Mouse (Mus musculus): Measurements from ENCODE around the gene St6galnac4. TPM values are rescaled to one million over a fixed set of nuclear protein-coding genes. Genes with fewer than 3 reads are reported as not detected.

Gene St6galnac4
- total RNA-seq (2023), result 15.6 TPM

DNA sequence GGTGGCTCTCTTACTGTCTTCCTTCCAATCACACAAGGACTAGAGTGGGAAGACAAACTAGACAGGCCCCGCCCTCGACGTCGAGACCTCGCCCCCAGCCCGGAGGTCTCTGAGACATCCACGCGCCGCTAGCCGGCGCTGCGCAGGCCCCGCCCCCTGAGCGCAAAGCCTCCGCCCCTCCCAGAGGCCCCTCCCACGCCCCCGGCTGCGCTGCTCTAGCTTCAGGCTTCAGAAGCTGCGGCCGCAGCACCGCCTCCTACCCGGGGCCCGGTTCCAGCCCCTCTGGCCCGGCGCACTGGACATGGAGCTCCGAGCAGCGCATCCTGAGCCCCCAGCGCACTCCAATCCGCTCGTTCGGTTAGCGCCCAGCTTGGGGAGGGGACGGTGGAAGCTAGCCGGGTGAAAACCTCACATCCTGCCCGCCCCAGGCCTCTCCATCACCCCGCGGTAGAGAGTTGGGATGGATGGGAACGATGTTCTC is at the start of gene St6galnac4:
Gene St6galnac4 (plus strand): TSS at position 225 of the 481 bp plus-strand sequence.

GRCm38 (mm10) chr2:32570698-32571494 is 16.0 kb upstream of the St6galnac4 start, which contains the start of gene Dpm2:
Gene Dpm2, plus strand, starts transcription at chr2:32570858.

GRCm38 (mm10) chr2:32574497-32574896 is 12.4 kb upstream of the St6galnac4 start, which contains the start of gene Pip5kl1:
Gene Pip5kl1, plus strand, starts transcription at chr2:32574797.

GRCm38 (mm10) chr2:32575586-32576160 is 11.2 kb upstream of the St6galnac4 start, which contains the start of gene 9430097D07Rik:
Gene 9430097D07Rik, minus strand, starts transcription at chr2:32575684.

DNA sequence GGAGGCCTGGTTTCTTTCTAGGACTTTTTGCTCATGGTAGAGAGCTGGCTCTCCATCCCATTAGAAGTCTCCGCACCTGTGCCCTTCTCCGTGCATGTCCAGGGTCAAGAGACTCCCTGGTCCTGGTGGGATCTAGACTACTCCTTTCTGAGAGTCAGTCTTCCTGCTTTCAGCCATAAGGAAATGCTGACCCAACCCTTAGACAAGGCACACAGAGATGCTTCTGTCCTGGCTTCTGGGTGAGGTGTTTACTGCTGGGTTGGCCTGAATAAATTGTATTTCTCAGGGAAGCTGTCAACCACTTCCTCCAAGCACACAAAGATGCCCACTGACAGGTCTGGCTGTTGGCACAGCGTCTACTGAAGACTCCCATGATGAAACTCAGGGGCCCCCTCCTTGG is 12.5 kb downstream of the St6galnac4 start, which contains the start of gene St6galnac6:
Gene St6galnac6 (plus strand): TSS at position 301 of the 400 bp plus-strand sequence.

DNA sequence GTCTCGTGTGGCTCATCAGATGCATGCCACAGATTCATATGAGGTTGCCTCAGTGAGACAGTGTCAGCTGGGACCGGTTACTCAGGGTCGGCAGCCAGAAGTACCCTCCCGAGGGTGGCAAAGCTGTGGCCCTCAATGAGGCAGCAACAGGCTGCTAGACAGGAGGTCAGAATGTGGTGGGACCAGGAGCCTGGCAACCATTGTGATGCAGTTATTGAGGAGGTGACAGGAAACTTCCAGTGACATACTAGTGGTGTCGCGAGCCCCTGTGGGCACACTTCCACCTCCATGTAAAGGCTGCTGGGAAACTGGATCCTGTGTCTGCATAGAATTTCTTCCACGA is 34.6 kb downstream of the St6galnac4 start, which contains the start of gene Ak1:
Gene Ak1 (plus strand): TSS at position 242 of the 343 bp plus-strand sequence.

DNA sequence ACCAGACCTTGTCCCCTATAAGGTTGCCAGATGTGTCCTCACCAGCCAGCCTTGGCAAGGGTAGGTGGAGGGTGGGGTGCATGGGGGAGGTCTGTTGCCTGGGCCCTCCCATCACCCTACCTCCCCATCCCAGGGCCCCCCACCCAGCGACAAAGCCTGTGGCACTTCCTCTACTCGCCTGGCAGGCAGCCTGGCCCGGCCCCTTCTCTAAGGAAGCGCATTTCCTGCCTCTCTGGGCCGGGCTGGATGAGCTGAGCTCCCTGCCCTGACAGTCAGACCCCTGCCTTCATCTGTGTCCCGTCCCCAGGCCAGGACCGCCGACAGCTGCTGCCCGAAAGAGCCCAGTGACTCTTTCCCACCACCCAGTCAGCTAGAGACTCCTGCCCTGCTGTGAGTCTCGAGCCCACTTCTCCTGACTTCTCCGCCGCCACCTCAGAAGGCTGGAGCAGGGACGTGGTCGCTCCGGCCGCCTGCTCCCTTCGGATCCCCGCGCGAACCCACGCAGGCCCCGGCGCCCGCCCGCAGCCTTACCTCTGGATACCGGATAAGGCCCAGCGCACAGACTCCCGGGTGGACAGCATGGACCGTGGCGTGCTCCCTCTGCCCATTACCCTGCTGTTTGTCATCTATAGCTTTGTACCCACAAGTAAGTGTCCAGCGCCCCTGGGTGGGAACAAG is 59.6 kb downstream of the St6galnac4 start, which contains the start of gene Eng:
Gene Eng (plus strand): TSS at position 217 of the 678 bp plus-strand sequence.

Other genes starting within 250 kb of the St6galnac4 start
- gene Ciz1, start 234.8 kb upstream of the St6galnac4 start, total RNA-seq (2023), result 122 TPM
- gene Dnm1, start 233.8 kb upstream of the St6galnac4 start, total RNA-seq (2023), result not detected
- gene 1110008P14Rik, start 205.2 kb upstream of the St6galnac4 start, total RNA-seq (2023), result 29.9 TPM
- gene Lcn2, start 198.8 kb upstream of the St6galnac4 start, total RNA-seq (2023), result 3.1 TPM
- gene Ptges2, start 191.2 kb upstream of the St6galnac4 start, total RNA-seq (2023), result 10.3 TPM
- gene Naif1, start 136.6 kb upstream of the St6galnac4 start, total RNA-seq (2023), result 4.7 TPM
- 77.5 TPM for gene Slc25a25, start 135.7 kb upstream of the St6galnac4 start, total RNA-seq (2023)
- gene Fam102a, start 51.8 kb upstream of the St6galnac4 start, total RNA-seq (2023), result 188 TPM
- 51.6 TPM for gene Dpm2, start 16.2 kb upstream of the St6galnac4 start, total RNA-seq (2023)
- 2.3 TPM for gene Pip5kl1, start 12.3 kb upstream of the St6galnac4 start, total RNA-seq (2023)
- not detected for gene 9430097D07Rik, start 11.4 kb upstream of the St6galnac4 start, total RNA-seq (2023)
- 2.2 TPM for gene St6galnac6, start 12.6 kb downstream of the St6galnac4 start, total RNA-seq (2023)
- gene Ak1, start 34.7 kb downstream of the St6galnac4 start, total RNA-seq (2023), result 0.77 TPM
- gene Eng, start 59.5 kb downstream of the St6galnac4 start, total RNA-seq (2023), result 5.6 TPM
- gene Fpgs, start 117.0 kb downstream of the St6galnac4 start, total RNA-seq (2023), result 42.6 TPM
- 109 TPM for gene Cdk9, start 126.0 kb downstream of the St6galnac4 start, total RNA-seq (2023)
- gene Sh2d3c, start 134.0 kb downstream of the St6galnac4 start, total RNA-seq (2023), result 104 TPM
- gene 6330409D20Rik, start 153.9 kb downstream of the St6galnac4 start, total RNA-seq (2023), result not detected
- gene Tor2a, start 170.1 kb downstream of the St6galnac4 start, total RNA-seq (2023), result 30.4 TPM
- not detected for gene Ttc16, start 188.5 kb downstream of the St6galnac4 start, total RNA-seq (2023)
- 8.0 TPM for gene Ptrh1, start 188.7 kb downstream of the St6galnac4 start, total RNA-seq (2023)
- not detected for gene Cfap157, start 197.3 kb downstream of the St6galnac4 start, total RNA-seq (2023)